Mouse (Mus musculus) heart, postnatal 0 days (tissue): Measurements from ENCODE around the gene Zbtb40.

Experiments
- CTCF ChIP-seq: IDR thresholded peaks from 2 replicates; pipeline ENCODE4 v1.5.1; 2016; ENCODE audit warnings: antibody characterized with exemption, control low read depth, low read depth
- EP300 ChIP-seq: IDR thresholded peaks from 2 replicates; pipeline ENCODE4 v1.6.1; 2016; ENCODE audit warnings: antibody characterized with exemption, low read depth

DNA sequence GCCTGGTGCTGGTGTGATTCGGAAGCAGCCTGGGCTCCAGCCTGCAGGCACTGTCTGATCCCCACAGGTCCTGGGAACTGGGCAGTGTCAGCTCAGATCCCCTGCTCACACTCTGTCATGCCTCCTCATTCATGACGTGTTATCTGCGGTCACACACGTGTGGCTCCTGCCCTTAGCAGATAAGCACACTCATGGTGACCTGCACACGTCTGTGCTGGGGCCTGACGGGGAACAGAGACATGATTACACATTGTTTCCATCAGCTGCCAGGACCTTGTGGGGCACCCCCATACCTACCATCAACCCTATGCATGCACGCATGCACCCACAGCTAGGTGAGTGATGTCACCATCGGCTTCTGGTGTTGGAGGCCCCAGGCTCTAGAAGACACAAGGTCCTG lies 118.1 kb downstream of the Zbtb40 start:
- no peak for TF ChIP-seq CTCF
- TF ChIP-seq EP300 = no peak
